Comparison of ENCODE assay signal across 9 mouse cellular contexts in genomic region chr1:133367606-133368488, GRCm38 (mm10). TPM values are rescaled to one million over a fixed set of nuclear protein-coding genes. Genes with fewer than 3 reads are reported as not detected.
DNase-seq lines count a peak whose midpoint lies in the region; ATAC-seq and TF ChIP-seq lines count a peak whose summit lies in the region.
"Had no signal": no experiment of that assay in that cellular context is flagged by ENCODE, and none has a peak within 500 bp of the region (broad histone marks: within the 10 kb centered on the region; RNA-seq: fewer than 3 reads in every experiment).

No protein-coding gene starts in this region.

- no peak overlapping the region for H3K9ac ChIP-seq in heart, adult 2 months (ENCODE audit: low read depth, low read length)
- no peak overlapping the region for H3K9ac ChIP-seq in ES-Bruce4 (ENCODE audit: low read depth, poor library complexity, severe bottlenecking)
- H3K9ac ChIP-seq in intestine, embryonic 16.5 days (ENCODE audit: low read depth, low read length): peak overlapping the region; percentile 25; the same call in 1 of the 2 replicates

- intact Hi-C loops in heart, adult 2 months (cut with DNase I): no loop called here
- intact Hi-C loops in heart, postnatal 36 days (cut with DNase I): no loop called here

- H3K36me3 ChIP-seq in heart, adult 2 months (ENCODE audit: control insufficient read depth, insufficient read depth, low read length): no peaks in the 10 kb centered on the region
- H3K36me3 ChIP-seq in ES-Bruce4 (ENCODE audit: control insufficient read depth, insufficient read depth, low read length, poor library complexity, severe bottlenecking): no peaks in the 10 kb centered on the region
- H3K36me3 ChIP-seq in intestine, embryonic 16.5 days (ENCODE audit: control insufficient read depth, insufficient read depth, low read length): no peaks in the 10 kb centered on the region

- no peak for TF ChIP-seq CTCF in heart, adult 2 months (IDR thresholded peaks at IDR 0.05)
- TF ChIP-seq CTCF in ES-Bruce4 (IDR thresholded peaks at IDR 0.05; ENCODE audit: low read depth, low read length): no peak

- no peak overlapping the region for H3K4me3 ChIP-seq in heart, adult 2 months
- H3K4me3 ChIP-seq in ES-Bruce4 (ENCODE audit: low read depth, low read length): no peak overlapping the region
- no peak overlapping the region for H3K4me3 ChIP-seq in intestine, embryonic 16.5 days (ENCODE audit: low read length)

- H3K27me3 ChIP-seq in heart, adult 2 months (ENCODE audit: control insufficient read depth, insufficient read depth, low read length): 0 out of 2 replicates have a peak, but pooled peaks cover 3% of the 10 kb centered on the region
- no peaks in the 10 kb centered on the region for H3K27me3 ChIP-seq in ES-Bruce4 (ENCODE audit: control insufficient read depth, insufficient read depth, low read length, poor library complexity, severe bottlenecking)
- peaks cover 5% of the 10 kb centered on the region for H3K27me3 ChIP-seq in intestine, embryonic 16.5 days (replicated peaks; ENCODE audit: control insufficient read depth, insufficient read depth, low read length)

- peak; percentile 37 to 45 for DNase-seq in heart, adult 2 months
- no peak for DNase-seq in heart, postnatal 36 days
- DNase-seq in embryo, embryonic 10 days (ENCODE audit: low spot score): peak; percentile 59
- no peak for DNase-seq in layer of hippocampus, adult 11-12 months (ENCODE audit: low spot score)
- DNase-seq in spleen, adult 12 weeks (ENCODE audit: low spot score): no peak
- DNase-seq in gastrocnemius, postnatal 10 days: no peak
- DNase-seq: gastrocnemius, postnatal 25 days had no signal

- no peak overlapping the region for H3K4me2 ChIP-seq in intestine, embryonic 16.5 days (ENCODE audit: low read depth, low read length)

- H3K27ac ChIP-seq in heart, adult 2 months: peak overlapping the region; percentile 33
- peak overlapping the region; percentile 12 for H3K27ac ChIP-seq in ES-Bruce4 (ENCODE audit: insufficient read depth, low read length)
- H3K27ac ChIP-seq in intestine, embryonic 16.5 days (ENCODE audit: low read length): no peak overlapping the region

- no peak for TF ChIP-seq POLR2A in heart, adult 2 months (IDR thresholded peaks at IDR 0.05; ENCODE audit: insufficient read depth, low read depth, low read length)
- no peak for TF ChIP-seq POLR2A in ES-Bruce4 (IDR thresholded peaks at IDR 0.05; ENCODE audit: insufficient read depth, low read length)

- H3K4me1 ChIP-seq in heart, adult 2 months (ENCODE audit: control insufficient read depth, insufficient read depth, low read length): peaks cover 3% of the 10 kb centered on the region; the same call in 1 of the 2 replicates
- H3K4me1 ChIP-seq in ES-Bruce4 (ENCODE audit: control insufficient read depth, insufficient read depth, low read length): peaks cover 8% of the 10 kb centered on the region
- peaks cover 36% of the 10 kb centered on the region for H3K4me1 ChIP-seq in intestine, embryonic 16.5 days (ENCODE audit: control insufficient read depth, insufficient read depth, low read length)

- 28% methylated on average over 11 of the region's 11 CpGs for WGBS in heart, adult 2 months
- 15% methylated on average over 11 of the region's 11 CpGs for WGBS in intestine, embryonic 16.5 days

- no peak for TF ChIP-seq EP300 in heart, adult 2 months (IDR thresholded peaks at IDR 0.05; ENCODE audit: insufficient read depth, low read depth, low read length)
- no peak for TF ChIP-seq EP300 in ES-Bruce4 (IDR thresholded peaks at IDR 0.05; ENCODE audit: insufficient read depth, low read depth, low read length)

- H3K9me3 ChIP-seq in ES-Bruce4 (replicated peaks; ENCODE audit: control insufficient read depth, insufficient read depth, low read length, poor library complexity, severe bottlenecking): no peaks in the 10 kb centered on the region
- no peaks in the 10 kb centered on the region for H3K9me3 ChIP-seq in intestine, embryonic 16.5 days (ENCODE audit: control insufficient read depth, low read length)

- H3K79me2 ChIP-seq in heart, adult 2 months (replicated peaks; ENCODE audit: control insufficient read depth, insufficient read depth, low read length): no peaks in the 10 kb centered on the region

- ATAC-seq in intestine, embryonic 16.5 days: no peak

RNA-seq across cellular contexts. Expression of gene Etnk2, which starts 4.5 kb away (rescaled TPM):
- under 1 TPM; 0.29 to 0.93 TPM for total RNA-seq in heart, adult 2 months (2021)
- 0.70 and 0.84 TPM in 2 replicates for polyA plus RNA-seq in heart, adult 2 months (2012; rRNA removed)
- under 1 TPM; 0.38 to 0.50 TPM for total RNA-seq in heart, postnatal 36 days (2021)
- polyA plus RNA-seq in ES-Bruce4 (2011; ENCODE audit: insufficient read depth, insufficient read length, low read depth, missing spikeins): 3.3 and 3.4 TPM in 2 replicates
- 3.0 and 3.5 TPM in 2 replicates for polyA plus RNA-seq in intestine, embryonic 16.5 days (2015; fragmentation: Nextera tagmentation; extraction: Ambion mirVana)
- under 1 TPM; 0.19 to 0.47 TPM for total RNA-seq in gastrocnemius, postnatal 10 days (2021)

RNA-seq across cellular contexts. Expression of gene Ren1, which starts 17.5 kb away (rescaled TPM):
- under 1 TPM in 1 of 2 experiments, not detected in 1; 0.14 TPM for total RNA-seq in heart, adult 2 months (2021)
- 0.23 and 0.41 TPM in 2 replicates for polyA plus RNA-seq in heart, adult 2 months (2012; rRNA removed)
- under 1 TPM in 1 of 2 experiments, not detected in 1; 0.22 TPM for total RNA-seq in heart, postnatal 36 days (2021)
- polyA plus RNA-seq in ES-Bruce4 (2011; ENCODE audit: insufficient read depth, insufficient read length, low read depth, missing spikeins): not detected in 2 replicates
- 1.3 and 6.7 TPM in 2 replicates for polyA plus RNA-seq in intestine, embryonic 16.5 days (2015; fragmentation: Nextera tagmentation; extraction: Ambion mirVana)
- total RNA-seq in gastrocnemius, postnatal 10 days (2021): not detected
- total RNA-seq: gastrocnemius, postnatal 25 days had no signal

RNA-seq across cellular contexts. Expression of gene Kiss1, which starts 46.2 kb away (rescaled TPM):
- total RNA-seq in heart, adult 2 months (2021): not detected
- not detected in 2 replicates for polyA plus RNA-seq in heart, adult 2 months (2012; rRNA removed)
- not detected for total RNA-seq in heart, postnatal 36 days (2021)
- not detected in 2 replicates for polyA plus RNA-seq in ES-Bruce4 (2011; ENCODE audit: insufficient read depth, insufficient read length, low read depth, missing spikeins)
- not detected in 2 replicates for polyA plus RNA-seq in intestine, embryonic 16.5 days (2015; fragmentation: Nextera tagmentation; extraction: Ambion mirVana)
- not detected for total RNA-seq in gastrocnemius, postnatal 10 days (2021)
- total RNA-seq: gastrocnemius, postnatal 25 days had no signal

RNA-seq across cellular contexts. Expression of gene Sox13, which starts 56.3 kb away (rescaled TPM):
- 10 to 100 TPM; 15.3 to 16.2 TPM for total RNA-seq in heart, adult 2 months (2021)
- 24.7 and 28.5 TPM in 2 replicates for polyA plus RNA-seq in heart, adult 2 months (2012; rRNA removed)
- 10 to 100 TPM; 16.1 to 16.7 TPM for total RNA-seq in heart, postnatal 36 days (2021)
- polyA plus RNA-seq in ES-Bruce4 (2011; ENCODE audit: insufficient read depth, insufficient read length, low read depth, missing spikeins): 22.8 and 25.0 TPM in 2 replicates
- polyA plus RNA-seq in intestine, embryonic 16.5 days (2015; fragmentation: Nextera tagmentation; extraction: Ambion mirVana): 5.5 and 7.0 TPM in 2 replicates
- 10 to 100 TPM; 10.1 to 15.9 TPM for total RNA-seq in gastrocnemius, postnatal 10 days (2021)

RNA-seq across cellular contexts. Expression of gene Golt1a, which starts 58.2 kb away (rescaled TPM):
- not detected for total RNA-seq in heart, adult 2 months (2021)
- 0.43 TPM in 1 of 2 replicates, not detected in the other for polyA plus RNA-seq in heart, adult 2 months (2012; rRNA removed)
- not detected for total RNA-seq in heart, postnatal 36 days (2021)
- not detected in 2 replicates for polyA plus RNA-seq in ES-Bruce4 (2011; ENCODE audit: insufficient read depth, insufficient read length, low read depth, missing spikeins)
- 34.8 and 45.4 TPM in 2 replicates for polyA plus RNA-seq in intestine, embryonic 16.5 days (2015; fragmentation: Nextera tagmentation; extraction: Ambion mirVana)
- not detected for total RNA-seq in gastrocnemius, postnatal 10 days (2021)
- total RNA-seq: gastrocnemius, postnatal 25 days had no signal

Comparison
In these comparisons a context has a peak if more than half of its experiments do, and no peak if none do; other contexts are left out.
1. DNase-seq: peak in heart, adult 2 months (2 of 2) and embryo, embryonic 10 days (single experiment); none in heart, postnatal 36 days (0 of 2), layer of hippocampus, adult 11-12 months (single experiment), spleen, adult 12 weeks (single experiment) and gastrocnemius, postnatal 10 days (single experiment).